ENCODE assay signal across 7 mouse cellular contexts in the genomic region with DNA sequence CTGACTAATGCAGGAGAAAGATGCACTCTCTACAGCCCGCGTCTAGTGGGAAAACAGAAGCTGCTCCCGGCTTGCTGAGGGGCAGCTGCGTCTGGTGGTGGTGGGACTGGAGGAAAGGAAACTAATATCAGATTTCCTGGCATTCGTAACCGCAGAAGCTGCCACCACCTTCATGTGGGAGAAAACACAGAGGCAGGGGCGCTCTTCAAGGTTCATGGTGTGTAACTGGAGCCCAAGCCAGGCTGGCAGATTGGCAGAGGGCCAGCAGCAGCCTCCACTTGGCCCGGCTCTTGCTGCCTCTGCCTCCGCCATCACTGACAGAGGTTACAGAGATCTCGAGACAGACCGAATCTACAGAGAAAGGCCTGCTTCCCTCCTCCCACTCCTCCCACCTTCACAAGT.
DNase-seq lines count a peak whose midpoint lies in the region; ATAC-seq and TF ChIP-seq lines count a peak whose summit lies in the region.

No protein-coding gene starts in this region.

- H3K4me3 ChIP-seq in CH12.LX (replicated peaks in 1 of 3; ENCODE audit: low read depth in 2 of 3, low read length in 2 of 3, poor library complexity in 1 of 3): no peak overlapping the region
- no peak overlapping the region for H3K4me3 ChIP-seq in forebrain, embryonic 13.5 days
- H3K4me3 ChIP-seq in hindbrain, embryonic 10.5 days: no peak overlapping the region

- H3K4me2 ChIP-seq in CH12.LX (ENCODE audit: insufficient read depth, low read depth, poor library complexity, severe bottlenecking): peak overlapping the region; percentile 39
- H3K4me2 ChIP-seq in forebrain, embryonic 13.5 days: peak overlapping the region; percentile 39

- dilution Hi-C loops in CH12.LX (cut with MboI; ENCODE audit: extremely low pct_ligation_motif_present, extremely low pct_unique_long_range_greater_than_20kb, low sequenced_read_pairs): no loop called here

- DNase-seq in CH12.LX (ENCODE audit: extremely low read depth) (no peak), ZHBTc4 (ENCODE audit: low read depth, low spot score) (peak; percentile 13)
- peak; percentile 34 for DNase-seq in hindbrain, embryonic 10.5 days (ENCODE audit: low spot score)
- DNase-seq in layer of hippocampus, adult 8-10 months (ENCODE audit: low spot score in 2 of 2): peak; percentile 11 to 26
- DNase-seq in lung, postnatal 36 days: peak; percentile 50
- peak; percentile 40 for DNase-seq in skeletal muscle tissue, adult 2 months (ENCODE audit: low read depth, low spot score)

- WGBS in forebrain, embryonic 13.5 days: 18% methylated on average over 11 of the region's 11 CpGs
- WGBS in hindbrain, embryonic 10.5 days: 40% methylated on average over 11 of the region's 11 CpGs

- no peaks in the 10 kb centered on the region for H3K27me3 ChIP-seq in CH12.LX (replicated peaks)
- no peaks in the 10 kb centered on the region for H3K27me3 ChIP-seq in forebrain, embryonic 13.5 days
- H3K27me3 ChIP-seq in hindbrain, embryonic 10.5 days (ENCODE audit: insufficient read depth, poor library complexity, severe bottlenecking): no peaks in the 10 kb centered on the region

- H3K9me3 ChIP-seq in CH12.LX (replicated peaks; ENCODE audit: low read length): no peaks in the 10 kb centered on the region
- H3K9me3 ChIP-seq in forebrain, embryonic 13.5 days (replicated peaks): no peaks in the 10 kb centered on the region
- no peaks in the 10 kb centered on the region for H3K9me3 ChIP-seq in hindbrain, embryonic 10.5 days

- no peak for TF ChIP-seq POLR2A in CH12.LX (IDR thresholded peaks at IDR 0.05; ENCODE audit: low read depth, low read length)

- no peak for TF ChIP-seq EP300 in CH12.LX (IDR thresholded peaks at IDR 0.05; ENCODE audit: low read length)

- no peaks in the 10 kb centered on the region for H3K36me3 ChIP-seq in CH12.LX (replicated peaks in 1 of 2; ENCODE audit: control insufficient read depth in 1 of 2, insufficient read depth in 1 of 2, low read length in 1 of 2)
- no peaks in the 10 kb centered on the region for H3K36me3 ChIP-seq in forebrain, embryonic 13.5 days (ENCODE audit: poor library complexity, severe bottlenecking)
- H3K36me3 ChIP-seq in hindbrain, embryonic 10.5 days: no peaks in the 10 kb centered on the region

- TF ChIP-seq RAD21 in CH12.LX (IDR thresholded peaks at IDR 0.05; ENCODE audit: low read depth, low read length): no peak

- no peak for TF ChIP-seq CTCF in CH12.LX (conservative IDR thresholded peaks at IDR 0.05 in 1 of 2, IDR thresholded peaks at IDR 0.05 in 1 of 2; ENCODE audit: low read depth in 2 of 2, low read length in 2 of 2)

- no peak overlapping the region for H3K27ac ChIP-seq in CH12.LX (ENCODE audit: insufficient read depth, low read depth)
- H3K27ac ChIP-seq in forebrain, embryonic 13.5 days: peak overlapping the region; percentile 35; the same call in 1 of the 2 replicates
- H3K27ac ChIP-seq in hindbrain, embryonic 10.5 days: peak overlapping the region; percentile 74

- no peaks in the 10 kb centered on the region for H3K79me2 ChIP-seq in CH12.LX (replicated peaks; ENCODE audit: control insufficient read depth, extremely low read depth, insufficient read depth, poor library complexity, severe bottlenecking)

- ATAC-seq in forebrain, embryonic 13.5 days: peak; percentile 91

- H3K4me1 ChIP-seq in CH12.LX (ENCODE audit: control insufficient read depth in 1 of 2, insufficient read depth in 2 of 2): peaks cover 15 to 38% of the 10 kb centered on the region in 2 experiments
- peaks cover 15% of the 10 kb centered on the region for H3K4me1 ChIP-seq in forebrain, embryonic 13.5 days
- H3K4me1 ChIP-seq in hindbrain, embryonic 10.5 days (replicated peaks): peaks cover 19% of the 10 kb centered on the region

- no peak overlapping the region for H3K9ac ChIP-seq in CH12.LX (ENCODE audit: insufficient read depth, low read depth)
- H3K9ac ChIP-seq in forebrain, embryonic 13.5 days: peak overlapping the region; percentile 40; the same call in 1 of the 2 replicates

- in situ Hi-C loops in CH12.LX (cut with MboI; ENCODE audit: low pct_ligation_motif_present, low pct_unique_long_range_greater_than_20kb, low sequenced_read_pairs): no loop called here

TF ChIP-seq in CH12.LX, 34 proteins besides CTCF, POLR2A, EP300 and RAD21:
- TF ChIP-seq SIN3A (IDR thresholded peaks at IDR 0.05; ENCODE audit: low read length) (no peak), ELF1 (IDR thresholded peaks at IDR 0.05; ENCODE audit: low read depth, low read length) (no peak), MAX (IDR thresholded peaks at IDR 0.05; ENCODE audit: low read length) (no peak), JUND (conservative IDR thresholded peaks at IDR 0.05; ENCODE audit: low read depth, low read length) (no peak), NRF1 (IDR thresholded peaks at IDR 0.05; ENCODE audit: low read depth, low read length) (no peak), POLR2AphosphoS2 (IDR thresholded peaks at IDR 0.05; ENCODE audit: low read depth, low read length) (no peak), BHLHE40 (IDR thresholded peaks at IDR 0.05; ENCODE audit: low read depth, low read length) (no peak), JUN (IDR thresholded peaks at IDR 0.05; ENCODE audit: insufficient read depth, low read depth, low read length) (no peak), ZMIZ1 (IDR thresholded peaks at IDR 0.05; ENCODE audit: low read depth, low read length) (no peak), UBTF (IDR thresholded peaks at IDR 0.05; ENCODE audit: low read depth, low read length) (no peak), IRF4 (IDR thresholded peaks at IDR 0.05; ENCODE audit: low read depth, low read length) (no peak), TCF12 (IDR thresholded peaks at IDR 0.05; ENCODE audit: low read depth, low read length) (no peak), ZNF384 (IDR thresholded peaks at IDR 0.05; ENCODE audit: low read depth, low read length) (no peak), KAT2A (IDR thresholded peaks at IDR 0.05; ENCODE audit: insufficient replicate concordance, low read length) (no peak), CHD2 (IDR thresholded peaks at IDR 0.05; ENCODE audit: low read length) (no peak), NELFE (IDR thresholded peaks at IDR 0.05; ENCODE audit: low read depth, low read length) (no peak), E2F4 (IDR thresholded peaks at IDR 0.05; ENCODE audit: insufficient replicate concordance, low read depth, low read length) (no peak)
